Mouse (Mus musculus): ENCODE results near the gene Pik3r6. TPM values are rescaled to one million over a fixed set of nuclear protein-coding genes. Genes with fewer than 3 reads are reported as not detected.

Gene Pik3r6
- polyA plus RNA-seq, 1 experiment from 2014 or later, result 1.8 TPM

DNA sequence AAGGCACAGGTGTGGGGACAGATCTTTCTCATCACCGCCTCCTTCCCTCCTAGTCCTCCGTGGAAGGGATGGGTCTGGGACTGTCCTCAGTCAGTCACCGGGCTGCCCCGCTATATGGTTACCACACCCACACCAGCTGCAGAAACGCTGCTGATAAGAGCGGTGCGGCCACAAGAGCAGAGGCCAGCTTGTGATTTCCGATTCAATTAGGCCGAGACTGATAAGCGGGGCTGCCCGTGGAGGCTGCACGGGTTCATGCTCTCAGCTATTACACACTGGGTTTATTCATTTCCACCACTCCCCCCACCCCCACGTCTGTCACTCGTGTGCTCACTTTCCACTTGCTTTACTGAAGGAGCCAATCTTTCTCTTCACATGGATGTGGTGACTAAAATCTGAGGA lies 1.9 kb upstream of the Pik3r6 start:
- TF ChIP-seq EP300 (optimal IDR thresholded peaks at IDR 0.05) (no peak), CTCF (IDR thresholded peaks at IDR 0.05; ENCODE audit: low read depth) (no peak)
- peak; percentile 65 for DNase-seq (ENCODE audit: low spot score)
- no peak overlapping the region for H3K4me2 ChIP-seq (replicated peaks; ENCODE audit: low read depth)
- WGBS, result 21% methylated on average over 14 of the region's 14 CpGs
- H3K27ac ChIP-seq (replicated peaks), result no peak overlapping the region
- no peaks in the 10 kb centered on the region for H3K9me3 ChIP-seq (ENCODE audit: control insufficient read depth, low read length)
- no peak overlapping the region for H3K9ac ChIP-seq (ENCODE audit: low read length)
- H3K27me3 ChIP-seq (ENCODE audit: control insufficient read depth, insufficient read depth, low read length), result no peaks in the 10 kb centered on the region
- no peak overlapping the region for H3K4me3 ChIP-seq (ENCODE audit: low read depth, low read length)
- H3K4me1 ChIP-seq (replicated peaks; ENCODE audit: control insufficient read depth, insufficient read depth), result no peaks in the 10 kb centered on the region
- ATAC-seq (ENCODE audit: low FRiP score, low TSS enrichment), result peak; percentile 63
- H3K36me3 ChIP-seq (ENCODE audit: control insufficient read depth, insufficient read depth, low read length), result no peaks in the 10 kb centered on the region

DNA sequence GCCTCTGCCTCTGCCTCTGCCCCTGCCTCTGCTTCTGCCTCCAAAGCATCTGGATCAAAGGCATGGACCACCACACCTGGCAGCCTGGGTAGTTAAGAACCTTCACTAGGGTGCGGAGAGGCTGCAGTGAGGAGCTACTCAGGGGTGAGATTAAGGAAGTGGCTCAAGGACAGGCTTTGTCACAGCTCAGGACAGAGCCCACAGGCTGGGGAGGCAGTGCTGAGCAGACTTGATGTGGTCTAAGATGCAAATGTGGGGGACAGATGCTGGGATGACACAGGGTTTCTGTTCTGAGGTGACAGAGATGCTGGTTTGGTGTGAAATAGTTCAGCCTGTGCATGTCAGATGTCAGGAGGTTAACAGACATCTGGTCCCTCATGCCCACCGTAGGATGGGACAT lies 411 bp upstream of the Pik3r6 start:
- Histone ChIP-seq H3K9ac (ENCODE audit: low read length) (no peak overlapping the region), H3K4me2 (replicated peaks; ENCODE audit: low read depth) (no peak overlapping the region), H3K9me3 (ENCODE audit: control insufficient read depth, low read length) (no peaks in the 10 kb centered on the region), H3K27me3 (ENCODE audit: control insufficient read depth, insufficient read depth, low read length) (no peaks in the 10 kb centered on the region), H3K4me3 (ENCODE audit: low read depth, low read length) (no peak overlapping the region), H3K27ac (replicated peaks) (no peak overlapping the region), H3K4me1 (replicated peaks; ENCODE audit: control insufficient read depth, insufficient read depth) (no peaks in the 10 kb centered on the region), H3K36me3 (ENCODE audit: control insufficient read depth, insufficient read depth, low read length) (no peaks in the 10 kb centered on the region)
- TF ChIP-seq CTCF (IDR thresholded peaks at IDR 0.05; ENCODE audit: low read depth), result no peak
- TF ChIP-seq EP300 (optimal IDR thresholded peaks at IDR 0.05), result no peak
- DNase-seq (ENCODE audit: low spot score), result no peak
- ATAC-seq (ENCODE audit: low FRiP score, low TSS enrichment), result no peak
- WGBS, result 72% methylated on average over 2 of the region's 2 CpGs

DNA sequence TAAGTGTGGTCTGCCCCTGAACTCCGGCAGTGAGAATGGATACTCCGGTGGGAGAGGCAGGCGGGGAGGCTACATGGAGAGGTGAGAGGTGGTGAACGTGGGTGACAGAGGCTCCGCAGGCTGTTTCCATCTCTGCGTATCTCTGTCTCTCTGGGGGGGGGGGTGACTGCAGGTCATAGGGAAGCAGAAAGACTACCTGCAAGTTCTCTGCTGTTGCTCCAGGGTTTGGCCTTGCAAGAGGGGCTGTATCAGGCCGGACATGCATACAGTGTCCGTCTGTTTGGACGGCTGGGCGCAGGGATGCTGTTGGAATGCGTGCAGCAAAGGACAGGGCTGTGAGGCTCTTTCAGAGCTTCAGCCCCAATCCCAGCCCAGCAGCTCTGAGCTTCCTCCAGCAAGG lies 2.1 kb downstream of the Pik3r6 start:
- TF ChIP-seq EP300 (optimal IDR thresholded peaks at IDR 0.05) (no peak), CTCF (IDR thresholded peaks at IDR 0.05; ENCODE audit: low read depth) (no peak)
- Histone ChIP-seq H3K4me2 (replicated peaks; ENCODE audit: low read depth) (no peak overlapping the region), H3K9me3 (ENCODE audit: control insufficient read depth, low read length) (no peaks in the 10 kb centered on the region), H3K9ac (ENCODE audit: low read length) (no peak overlapping the region), H3K27me3 (ENCODE audit: control insufficient read depth, insufficient read depth, low read length) (no peaks in the 10 kb centered on the region), H3K4me1 (replicated peaks; ENCODE audit: control insufficient read depth, insufficient read depth) (no peaks in the 10 kb centered on the region), H3K36me3 (ENCODE audit: control insufficient read depth, insufficient read depth, low read length) (no peaks in the 10 kb centered on the region), H3K27ac (replicated peaks) (no peak overlapping the region), H3K4me3 (ENCODE audit: low read depth, low read length) (no peak overlapping the region)
- 81% methylated on average over 11 of the region's 11 CpGs for WGBS
- DNase-seq (ENCODE audit: low spot score) (no peak), ATAC-seq (ENCODE audit: low FRiP score, low TSS enrichment) (no peak)

DNA sequence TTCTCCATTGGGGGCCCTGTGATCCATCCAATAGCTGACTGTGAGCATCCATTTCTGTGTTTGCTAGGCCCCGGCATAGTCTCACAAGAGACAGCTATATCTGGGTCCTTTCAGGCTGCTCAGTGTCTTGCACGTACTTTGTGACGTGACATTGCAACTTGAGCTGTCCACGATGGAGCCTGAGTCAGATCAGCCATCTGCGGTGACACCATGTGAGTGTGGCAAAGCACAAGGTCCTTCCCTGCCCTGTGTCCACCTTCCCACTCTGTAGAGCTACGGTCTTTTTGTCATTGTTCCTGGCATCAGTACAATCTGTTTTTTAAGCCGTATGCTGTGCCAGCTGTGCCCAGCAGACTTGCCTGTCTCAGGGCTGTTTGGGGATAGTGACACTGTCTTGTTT lies 4.4 kb downstream of the Pik3r6 start:
- Histone ChIP-seq H3K9ac (ENCODE audit: low read length) (no peak overlapping the region), H3K27ac (replicated peaks) (no peak overlapping the region), H3K4me2 (replicated peaks; ENCODE audit: low read depth) (no peak overlapping the region), H3K4me3 (ENCODE audit: low read depth, low read length) (no peak overlapping the region), H3K4me1 (replicated peaks; ENCODE audit: control insufficient read depth, insufficient read depth) (no peaks in the 10 kb centered on the region), H3K36me3 (ENCODE audit: control insufficient read depth, insufficient read depth, low read length) (no peaks in the 10 kb centered on the region), H3K27me3 (ENCODE audit: control insufficient read depth, insufficient read depth, low read length) (no peaks in the 10 kb centered on the region), H3K9me3 (ENCODE audit: control insufficient read depth, low read length) (no peaks in the 10 kb centered on the region)
- ATAC-seq (ENCODE audit: low FRiP score, low TSS enrichment) (no peak), DNase-seq (ENCODE audit: low spot score) (no peak)
- no peak for TF ChIP-seq EP300 (optimal IDR thresholded peaks at IDR 0.05)
- TF ChIP-seq CTCF (IDR thresholded peaks at IDR 0.05; ENCODE audit: low read depth), result no peak
- whole genome bisulfite sequencing, result 86% methylated on average over 7 of the region's 7 CpGs

DNA sequence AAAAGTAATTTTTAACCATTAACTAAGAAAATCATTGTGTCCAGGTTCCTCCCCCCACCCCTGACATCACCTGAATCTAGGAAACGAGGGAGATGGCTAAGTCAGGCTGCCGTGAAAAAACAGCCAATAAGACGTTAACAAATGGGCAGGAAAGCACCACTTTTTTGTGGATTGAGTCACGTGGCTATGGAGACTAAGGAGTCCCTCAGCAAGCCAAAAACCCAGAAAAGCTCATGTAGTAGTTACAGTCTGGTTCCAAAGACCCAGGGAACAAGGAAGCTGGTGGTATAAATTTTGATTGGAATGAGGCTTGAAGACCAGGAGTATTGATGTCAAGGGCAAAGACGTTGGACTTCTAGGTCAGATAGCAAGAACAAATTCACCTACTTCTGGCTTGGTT lies 5.8 kb downstream of the Pik3r6 start:
- no peak for DNase-seq (ENCODE audit: low spot score)
- TF ChIP-seq EP300 (optimal IDR thresholded peaks at IDR 0.05), result no peak
- no peak for TF ChIP-seq CTCF (IDR thresholded peaks at IDR 0.05; ENCODE audit: low read depth)
- H3K27ac ChIP-seq (replicated peaks), result no peak overlapping the region
- no peak overlapping the region for H3K4me2 ChIP-seq (replicated peaks; ENCODE audit: low read depth)
- H3K9me3 ChIP-seq (ENCODE audit: control insufficient read depth, low read length), result no peaks in the 10 kb centered on the region
- no peak for ATAC-seq (ENCODE audit: low FRiP score, low TSS enrichment)
- no peak overlapping the region for H3K4me3 ChIP-seq (ENCODE audit: low read depth, low read length)
- no peaks in the 10 kb centered on the region for H3K36me3 ChIP-seq (ENCODE audit: control insufficient read depth, insufficient read depth, low read length)
- no peaks in the 10 kb centered on the region for H3K27me3 ChIP-seq (ENCODE audit: control insufficient read depth, insufficient read depth, low read length)
- no peaks in the 10 kb centered on the region for H3K4me1 ChIP-seq (replicated peaks; ENCODE audit: control insufficient read depth, insufficient read depth)
- WGBS, result 67% methylated on average over 5 of the region's 5 CpGs
- no peak overlapping the region for H3K9ac ChIP-seq (ENCODE audit: low read length)

DNA sequence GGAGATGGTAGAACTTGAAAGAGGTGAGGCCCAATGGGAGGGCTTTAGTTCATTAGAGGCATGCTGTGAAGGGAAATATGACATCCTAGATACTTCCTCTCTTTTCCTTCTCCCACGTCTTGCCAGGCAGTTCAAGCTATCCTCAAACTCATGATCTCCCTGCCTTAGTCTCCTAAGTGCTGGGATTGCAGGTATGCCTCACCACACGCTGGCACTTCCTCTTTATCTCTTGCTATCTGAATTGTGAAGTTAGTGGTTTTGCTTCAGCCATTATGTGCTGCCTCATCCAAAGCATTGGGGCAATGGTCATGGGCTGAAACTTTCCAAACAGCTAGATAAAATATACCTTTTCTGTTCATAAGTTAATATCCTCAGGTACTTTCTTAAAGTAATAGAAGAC lies 6.4 kb downstream of the Pik3r6 start:
- H3K9me3 ChIP-seq (ENCODE audit: control insufficient read depth, low read length), result no peaks in the 10 kb centered on the region
- no peak overlapping the region for H3K4me2 ChIP-seq (replicated peaks; ENCODE audit: low read depth)
- no peaks in the 10 kb centered on the region for H3K4me1 ChIP-seq (replicated peaks; ENCODE audit: control insufficient read depth, insufficient read depth)
- no peaks in the 10 kb centered on the region for H3K36me3 ChIP-seq (ENCODE audit: control insufficient read depth, insufficient read depth, low read length)
- no peak overlapping the region for H3K27ac ChIP-seq (replicated peaks)
- DNase-seq (ENCODE audit: low spot score) (no peak), ATAC-seq (ENCODE audit: low FRiP score, low TSS enrichment) (no peak)
- WGBS, result 75% methylated on average over 2 of the region's 2 CpGs
- H3K9ac ChIP-seq (ENCODE audit: low read length), result no peak overlapping the region
- H3K27me3 ChIP-seq (ENCODE audit: control insufficient read depth, insufficient read depth, low read length), result no peaks in the 10 kb centered on the region
- TF ChIP-seq CTCF (IDR thresholded peaks at IDR 0.05; ENCODE audit: low read depth) (no peak), EP300 (optimal IDR thresholded peaks at IDR 0.05) (no peak)
- no peak overlapping the region for H3K4me3 ChIP-seq (ENCODE audit: low read depth, low read length)
